Mouse (Mus musculus) heart, postnatal 36 days (tissue): ENCODE measurements around the gene Dusp1. TPM values are rescaled to one million over a fixed set of nuclear protein-coding genes. Genes with fewer than 3 reads are reported as not detected.

Source experiments
- DNase-seq, 2 experiments: peaks; one replicate each; pipeline ENCODE4 v3.0.0; 2021 to 2022
- intact Hi-C: fragments of 180-260 bp; cut with DNase I; formaldehyde crosslinking; loops from one replicate; pipeline ENCODE4 v1.15.1; 2025
- total RNA-seq, 2 experiments: library from RNA; stranded (reverse); gene quantifications; 2 replicates each; pipeline ENCODE4 v1.2.3; 2021

Dusp1 gene
- total RNA-seq, result 100 to 1,000 TPM in 1 of 2 experiments, 10 to 100 TPM in 1; 49.6 to 105 TPM

- no peak for DNase-seq
- intact Hi-C loops, result no loop called here
These were observed at the start of gene Dusp1 for GRCm38 (mm10) chr17:26561651-26562181. Gene Dusp1 (minus strand): TSS chr17:26562128.

- intact Hi-C loops, result no loop called here
- no peak for DNase-seq
These were observed 49.4 kb upstream of the Dusp1 start for GRCm38 (mm10) chr17:26611328-26611727.

GRCm38 (mm10) chr17:26609820-26610219 is 47.9 kb upstream of the Dusp1 start:
- DNase-seq, result no peak
- intact Hi-C loops, result no loop called here

GRCm38 (mm10) chr17:26608877-26609276 is 46.9 kb upstream of the Dusp1 start:
- no peak for DNase-seq
- intact Hi-C loops, result no loop called here

- intact Hi-C loops, result no loop called here
- no peak for DNase-seq
These were observed 46.4 kb upstream of the Dusp1 start for GRCm38 (mm10) chr17:26608348-26608747.

GRCm38 (mm10) chr17:26606516-26606915 is 44.6 kb upstream of the Dusp1 start:
- DNase-seq, result peak in 1 of 2 experiments; percentile 43
- intact Hi-C loops, result no loop called here

GRCm38 (mm10) chr17:26605636-26606035 is 43.7 kb upstream of the Dusp1 start:
- no peak for DNase-seq
- intact Hi-C loops, result no loop called here

GRCm38 (mm10) chr17:26603311-26603710 is 41.4 kb upstream of the Dusp1 start:
- intact Hi-C loops, result loop anchor here (2.0 kb wide), 1 partner anchor 13 kb away; no protein-coding TSS in a partner anchor
- DNase-seq, result no peak

GRCm38 (mm10) chr17:26602371-26602885 is 40.5 kb upstream of the Dusp1 start:
- DNase-seq, result peak; percentile 66 to 71
- intact Hi-C loops, result loop anchor here (2.0 kb wide), 1 partner anchor 14 kb away; no protein-coding TSS in a partner anchor

GRCm38 (mm10) chr17:26601926-26602325 is 40.0 kb upstream of the Dusp1 start:
- intact Hi-C loops, result loop anchor here (2.0 kb wide), 1 partner anchor 15 kb away; no protein-coding TSS in a partner anchor

GRCm38 (mm10) chr17:26601514-26601913 is 39.6 kb upstream of the Dusp1 start:
- intact Hi-C loops, result no loop called here

More at GRCm38 (mm10) chr17:26601926-26602325, 40.0 kb upstream of the Dusp1 start:
- no peak for DNase-seq

GRCm38 (mm10) chr17:26600913-26601447 is 39.1 kb upstream of the Dusp1 start:
- intact Hi-C loops, result no loop called here
- no peak for DNase-seq

More at GRCm38 (mm10) chr17:26601514-26601913, 39.6 kb upstream of the Dusp1 start:
- no peak for DNase-seq

GRCm38 (mm10) chr17:26598845-26599244 is 36.9 kb upstream of the Dusp1 start:
- intact Hi-C loops, result no loop called here
- no peak for DNase-seq

- DNase-seq, result no peak
- intact Hi-C loops, result loop anchor here (1.0 to 2.0 kb wide), 5 partner anchors 24 to 132 kb away; no protein-coding TSS in a partner anchor
These were observed 35.0 kb upstream of the Dusp1 start for GRCm38 (mm10) chr17:26596856-26597481.

- peak; percentile 82 to 85 for DNase-seq
- intact Hi-C loops, result loop anchor here (1.0 to 2.0 kb wide), 5 partner anchors 25 to 131 kb away; no protein-coding TSS in a partner anchor
These were observed 34.3 kb upstream of the Dusp1 start for GRCm38 (mm10) chr17:26596168-26596658.

GRCm38 (mm10) chr17:26595448-26596167 is 33.7 kb upstream of the Dusp1 start:
- DNase-seq, result no peak
- intact Hi-C loops, result loop anchor here (1.0 to 2.0 kb wide), 5 partner anchors 25 to 131 kb away; no protein-coding TSS in a partner anchor

GRCm38 (mm10) chr17:26594958-26595357 is 33.0 kb upstream of the Dusp1 start:
- intact Hi-C loops, result no loop called here
- DNase-seq, result no peak

- intact Hi-C loops, result no loop called here
- no peak for DNase-seq
These were observed 32.2 kb upstream of the Dusp1 start for GRCm38 (mm10) chr17:26594171-26594570.

GRCm38 (mm10) chr17:26593199-26593598 is 31.3 kb upstream of the Dusp1 start:
- DNase-seq, result no peak

GRCm38 (mm10) chr17:26592510-26592909 is 30.6 kb upstream of the Dusp1 start:
- peak; percentile 60 to 70 for DNase-seq
- intact Hi-C loops, result no loop called here

More at GRCm38 (mm10) chr17:26593199-26593598, 31.3 kb upstream of the Dusp1 start:
- intact Hi-C loops, result no loop called here
